Mouse (Mus musculus): ENCODE data around the gene Ikzf1.

- TF ChIP-seq CTCF (IDR thresholded peaks at IDR 0.05) (no peak), POLR2A (IDR thresholded peaks at IDR 0.05; ENCODE audit: insufficient read depth, low read depth, low read length) (no peak)
Observed at GRCm38 (mm10) chr11:11758883-11759282, 74.1 kb downstream of the Ikzf1 start.
